Mouse (Mus musculus): ENCODE measurements around the gene Spred3. TPM values are rescaled to one million over a fixed set of nuclear protein-coding genes. Genes with fewer than 3 reads are reported as not detected.
"Not testable (repeated sequence)": the region's sequence is repeated elsewhere in the genome, so short reads cannot be mapped to it uniquely, and the experiment has no call there.

The Spred3 gene
- polyA plus RNA-seq (2015; fragmentation: Nextera tagmentation; extraction: Ambion mirVana): 2.5 and 3.3 TPM in 2 replicates

DNA sequence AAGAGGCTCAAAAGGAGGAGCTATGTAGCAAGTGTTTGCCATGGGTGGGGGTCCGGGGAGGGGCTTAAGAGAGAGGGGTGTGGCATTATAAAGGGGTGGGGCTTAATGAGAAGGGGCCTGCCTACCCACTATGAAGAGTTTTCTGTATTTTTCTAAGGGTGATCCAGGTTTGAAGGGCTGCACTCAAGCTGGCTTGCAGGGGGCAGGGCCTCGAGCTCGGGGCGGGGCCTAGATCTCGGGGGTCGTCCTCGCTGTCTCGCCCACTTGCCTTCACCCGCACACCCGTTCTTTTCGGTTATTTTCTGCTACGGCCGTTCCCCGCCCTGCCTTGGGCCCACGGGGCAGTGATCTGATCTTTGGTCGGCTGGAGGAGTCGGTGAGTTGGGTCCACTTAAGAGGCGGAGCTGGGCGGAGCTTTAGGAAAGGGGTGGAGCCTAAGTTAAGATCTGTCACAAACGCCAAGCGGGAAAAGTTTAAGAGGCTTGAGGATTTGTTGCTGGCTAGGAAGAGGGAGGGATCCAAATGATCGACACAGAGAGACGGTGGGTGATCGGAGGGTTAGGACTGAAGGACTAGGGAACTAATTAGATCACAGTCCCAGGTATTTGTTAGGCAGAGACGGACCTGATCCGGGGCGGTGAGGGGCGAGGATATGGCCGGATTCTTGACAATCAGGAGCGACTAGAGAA is at the start of gene Spred3, which contains the start of gene Ggn:
TSS of gene Spred3 (minus strand) at position 346 of the 689 bp plus-strand sequence.
TSS of gene Ggn (plus strand) at position 145 of the 689 bp plus-strand sequence.
- peaks cover 21% of the 10 kb centered on the region for H3K36me3 ChIP-seq
- WGBS: under 1% methylated on average over 30 of the region's 30 CpGs
- peak within 1 kb of the TSS; percentile 65 for H3K4me3 ChIP-seq (replicated peaks)
- peak within 1 kb of the TSS; percentile 82 for H3K27ac ChIP-seq (replicated peaks)
- no peaks in the 10 kb centered on the region for H3K9me3 ChIP-seq (replicated peaks)
- H3K4me2 ChIP-seq (replicated peaks): peak within 1 kb of the TSS; percentile 88
- peak within 1 kb of the TSS; percentile 57 for H3K9ac ChIP-seq
- peaks cover 44% of the 10 kb centered on the region for H3K4me1 ChIP-seq
- peak; percentile 56 for ATAC-seq (ENCODE audit: insufficient number of reproducible peaks, low FRiP score, low TSS enrichment, low read depth)
- peaks cover 38% of the 10 kb centered on the region for H3K27me3 ChIP-seq

DNA sequence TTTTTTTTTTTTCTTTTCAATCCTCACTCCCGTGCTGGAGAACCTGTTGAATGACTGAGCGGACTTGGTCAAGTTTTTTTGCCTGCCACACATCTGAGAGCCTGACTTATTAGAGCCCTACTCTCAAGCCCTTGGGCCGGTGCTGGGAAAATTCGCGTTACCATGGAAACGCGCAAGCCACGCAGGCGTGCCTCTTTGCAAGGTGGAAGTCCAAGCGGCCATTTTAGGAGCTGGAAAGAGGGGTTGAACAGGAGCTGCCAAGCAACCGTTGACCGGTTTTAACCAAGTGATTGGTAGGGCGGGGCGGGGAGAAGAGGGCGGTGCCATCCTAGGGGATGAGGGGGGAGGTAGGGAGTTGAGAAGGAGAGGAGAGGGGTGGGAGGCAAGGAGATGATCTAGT is 44.6 kb upstream of the Spred3 start:
- no peak overlapping the region for H3K27ac ChIP-seq (replicated peaks)
- WGBS: 49% methylated on average over 15 of the region's 15 CpGs

DNA sequence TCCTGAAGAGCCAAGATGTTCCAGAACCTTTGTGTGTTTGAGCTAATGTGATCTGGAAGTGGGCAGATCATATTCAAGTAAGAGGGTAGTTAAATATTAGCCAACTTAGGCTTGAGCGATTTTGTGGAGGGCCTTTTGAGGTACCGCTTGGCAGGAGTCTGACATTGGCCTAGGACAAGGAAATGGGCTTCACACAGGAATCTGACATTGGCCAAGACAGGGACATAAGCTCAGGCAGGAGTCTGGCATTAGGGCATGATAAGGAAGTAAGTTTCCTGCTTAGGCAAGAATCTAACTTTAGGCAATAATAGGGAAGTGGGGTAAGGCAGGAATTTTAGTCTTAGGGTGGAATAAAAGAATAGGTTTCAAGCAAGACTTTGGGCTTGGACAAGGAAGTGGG is 44.0 kb upstream of the Spred3 start:
- Histone ChIP-seq H3K27ac (replicated peaks) (no peak overlapping the region), H3K4me2 (replicated peaks) (no peak overlapping the region), H3K9ac (no peak overlapping the region), H3K27me3 (no peaks in the 10 kb centered on the region), H3K4me3 (replicated peaks) (no peak overlapping the region), H3K9me3 (replicated peaks) (no peaks in the 10 kb centered on the region), H3K36me3 (no peaks in the 10 kb centered on the region), H3K4me1 (peaks cover 18% of the 10 kb centered on the region)
- WGBS: 66% methylated on average over 2 of the region's 2 CpGs
- ATAC-seq (ENCODE audit: insufficient number of reproducible peaks, low FRiP score, low TSS enrichment, low read depth): no peak

More for the DNA sequence above, 44.6 kb upstream of the Spred3 start:
- no peaks in the 10 kb centered on the region for H3K36me3 ChIP-seq
- H3K4me2 ChIP-seq (replicated peaks): no peak overlapping the region
- H3K9ac ChIP-seq: no peak overlapping the region
- no peak for ATAC-seq (ENCODE audit: insufficient number of reproducible peaks, low FRiP score, low TSS enrichment, low read depth)
- H3K27me3 ChIP-seq: no peaks in the 10 kb centered on the region
- H3K4me1 ChIP-seq: peaks cover 18% of the 10 kb centered on the region
- H3K9me3 ChIP-seq (replicated peaks): peaks cover 4% of the 10 kb centered on the region; the same call in 1 of the 2 replicates
- H3K4me3 ChIP-seq (replicated peaks): no peak overlapping the region

DNA sequence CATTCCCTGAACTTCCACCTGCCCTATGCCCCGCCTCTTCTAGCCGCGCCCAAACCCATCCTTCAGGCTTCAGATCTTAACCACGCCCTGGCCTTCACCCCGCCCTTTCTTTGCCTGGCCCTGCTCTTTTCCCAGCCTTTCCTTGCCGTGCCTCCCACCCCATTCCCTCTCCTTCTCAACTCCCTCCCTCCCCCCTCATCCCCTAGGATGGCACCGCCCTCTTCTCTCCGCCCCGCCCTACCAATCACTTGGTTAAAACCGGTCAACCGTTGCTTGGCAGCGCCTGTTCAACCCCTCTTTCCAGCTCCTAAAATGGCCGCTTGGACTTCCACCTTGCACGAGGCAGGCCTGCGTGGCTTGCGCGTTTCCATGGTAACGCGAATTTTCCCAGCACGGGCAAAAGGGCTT is 43.5 kb upstream of the Spred3 start, which contains the start of gene Catsperg1:
TSS of gene Catsperg1 (minus strand) at position 361 of the 408 bp plus-strand sequence.
- H3K27me3 ChIP-seq: no peaks in the 10 kb centered on the region
- H3K4me1 ChIP-seq: peaks cover 18% of the 10 kb centered on the region
- H3K9ac ChIP-seq: no peak within 1 kb of the TSS
- H3K4me2 ChIP-seq (replicated peaks): peak within 1 kb of the TSS; percentile 44
- H3K9me3 ChIP-seq (replicated peaks): no peaks in the 10 kb centered on the region
- WGBS: 3% methylated on average over 20 of the region's 20 CpGs
- ATAC-seq (ENCODE audit: insufficient number of reproducible peaks, low FRiP score, low TSS enrichment, low read depth): peak; percentile 36
- no peaks in the 10 kb centered on the region for H3K36me3 ChIP-seq
- no peak within 1 kb of the TSS for H3K27ac ChIP-seq (replicated peaks)
- H3K4me3 ChIP-seq (replicated peaks): peak within 1 kb of the TSS; percentile 13; the same call in 1 of the 2 replicates

DNA sequence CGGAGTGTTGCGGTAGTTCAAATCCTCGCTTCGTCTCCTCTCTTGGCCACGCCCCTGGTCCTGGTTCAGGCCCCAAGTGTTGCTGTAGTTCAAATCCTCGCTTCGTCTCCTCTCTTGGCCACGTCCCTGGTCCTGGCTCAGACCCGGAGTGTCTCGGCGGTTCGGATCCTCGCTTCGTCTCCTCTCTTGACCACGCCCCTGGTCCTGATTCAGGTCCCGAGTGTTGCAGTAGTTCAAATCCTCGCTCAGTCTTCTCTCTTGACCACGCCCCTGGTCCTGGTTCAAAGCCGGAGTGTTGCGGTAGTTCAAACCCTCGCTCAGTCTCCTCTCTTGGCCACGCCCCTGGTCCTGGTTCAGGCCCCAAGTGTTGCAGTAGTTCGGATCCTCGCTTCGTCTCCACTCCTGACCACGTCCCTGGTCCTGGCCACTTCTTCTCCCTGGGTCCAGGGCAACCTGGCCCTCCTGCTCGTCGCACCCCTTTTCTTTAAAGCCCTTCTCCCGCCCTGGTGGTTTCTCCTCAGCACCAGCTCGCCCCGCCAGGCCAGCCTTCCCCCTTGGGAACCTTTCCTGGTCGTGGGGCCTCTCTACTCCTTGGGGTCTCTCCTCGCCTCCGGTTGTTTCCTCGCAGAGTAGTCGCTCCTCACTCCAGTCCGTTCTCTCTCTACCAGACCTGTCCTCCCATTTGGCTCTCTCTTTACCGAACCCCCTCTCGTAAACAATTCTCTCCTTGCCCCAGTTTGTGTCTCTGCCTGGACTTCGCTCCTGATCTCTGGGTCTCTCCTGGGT is 42.8 kb upstream of the Spred3 start:
- not testable (repeated sequence) for H3K27me3 ChIP-seq; H3K27ac ChIP-seq (replicated peaks); ATAC-seq (ENCODE audit: insufficient number of reproducible peaks, low FRiP score, low TSS enrichment, low read depth); H3K36me3 ChIP-seq; H3K9me3 ChIP-seq (replicated peaks); H3K9ac ChIP-seq
- H3K4me2 ChIP-seq (replicated peaks): peak overlapping the region; percentile 44
- 18% methylated on average over 40 of the region's 40 CpGs for WGBS
- peaks cover 18% of the 10 kb centered on the region for H3K4me1 ChIP-seq
- H3K4me3 ChIP-seq (replicated peaks): 0 out of 2 replicates have a peak overlapping the region, but pooled peaks have one; percentile 43

DNA sequence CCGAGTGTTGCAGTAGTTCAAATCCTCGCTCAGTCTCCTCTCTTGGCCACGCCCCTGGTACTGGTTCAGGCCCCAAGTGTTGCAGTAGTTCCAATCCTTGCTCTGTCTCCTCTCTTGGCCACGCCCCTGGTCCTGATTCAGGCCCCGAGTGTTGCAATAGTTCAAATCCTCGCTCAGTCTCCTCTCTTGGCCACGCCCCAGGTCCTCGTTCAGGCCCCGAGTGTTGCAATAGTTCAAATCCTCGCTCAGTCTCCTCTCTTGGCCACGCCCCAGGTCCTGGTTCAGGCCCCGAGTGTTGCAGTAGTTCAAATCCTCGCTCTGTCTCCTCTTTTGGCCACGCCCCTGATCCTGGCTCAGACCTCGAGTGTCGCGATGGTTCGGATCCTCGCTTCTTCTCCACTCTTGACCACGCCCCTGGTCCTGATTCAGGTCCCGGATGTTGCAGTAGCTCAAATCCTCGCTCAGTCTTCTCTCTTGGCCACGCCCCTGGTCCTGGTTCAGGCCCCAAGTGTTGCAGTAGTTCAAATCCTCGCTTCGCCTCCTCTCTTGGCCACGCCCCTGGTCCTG is 42.1 kb upstream of the Spred3 start:
- peak overlapping the region; percentile 86; the same call in 1 of the 2 replicates for H3K27ac ChIP-seq (replicated peaks)
- 21% methylated on average over 26 of the region's 26 CpGs for WGBS

DNA sequence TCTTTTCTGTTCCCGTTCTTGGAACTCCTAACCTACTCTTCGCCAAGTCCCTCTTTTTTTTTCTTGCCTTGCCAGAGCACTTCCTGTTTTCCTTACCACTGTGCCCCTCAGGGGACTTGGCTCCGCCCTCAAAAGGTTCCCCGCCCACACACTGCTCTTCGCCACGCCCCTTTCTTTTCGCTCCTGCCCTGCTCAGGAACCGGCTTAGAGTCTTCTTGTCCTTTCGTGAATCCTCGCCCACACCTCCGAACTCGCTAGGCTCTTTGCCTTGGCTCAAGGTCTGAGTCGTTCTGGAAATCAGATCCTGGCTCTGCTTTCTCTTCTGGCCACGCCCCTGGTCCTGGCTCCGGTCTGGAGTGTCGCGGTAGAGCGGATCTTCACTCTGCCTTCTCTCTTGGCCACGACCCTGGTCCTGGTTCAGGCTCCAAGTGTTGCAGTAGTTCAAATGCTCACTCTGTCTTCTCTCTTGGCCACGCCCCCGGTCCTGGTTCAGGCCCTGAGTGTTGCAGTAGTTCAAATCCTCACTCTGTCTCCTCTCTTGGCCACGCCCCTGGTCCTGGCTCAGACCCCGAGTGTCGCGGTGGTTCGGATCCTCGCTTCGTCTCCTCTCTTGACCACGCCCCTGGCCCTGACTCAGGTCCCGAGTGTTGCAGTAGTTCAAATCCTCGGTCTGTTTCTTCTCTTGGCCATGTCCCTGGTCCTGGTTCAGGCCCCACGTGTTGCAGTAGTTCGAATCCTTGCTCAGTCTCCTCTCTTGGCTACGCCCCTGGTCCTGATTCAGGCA is 41.4 kb upstream of the Spred3 start:
- peak overlapping the region; percentile 43 for H3K4me3 ChIP-seq (replicated peaks)
- H3K4me2 ChIP-seq (replicated peaks): peak overlapping the region; percentile 53
- no peaks in the 10 kb centered on the region for H3K36me3 ChIP-seq
- 4% methylated on average over 34 of the region's 34 CpGs for WGBS
- no peak overlapping the region; the same call in 1 of the 2 replicates for H3K9ac ChIP-seq
- peak overlapping the region; percentile 86 for H3K27ac ChIP-seq (replicated peaks)
- peaks cover 18% of the 10 kb centered on the region for H3K4me1 ChIP-seq
- peak; percentile 82 for ATAC-seq (ENCODE audit: insufficient number of reproducible peaks, low FRiP score, low TSS enrichment, low read depth)
- H3K9me3 ChIP-seq (replicated peaks): no peaks in the 10 kb centered on the region
- no peaks in the 10 kb centered on the region for H3K27me3 ChIP-seq

More for the DNA sequence above, 42.1 kb upstream of the Spred3 start:
- no peaks in the 10 kb centered on the region for H3K27me3 ChIP-seq
- H3K4me2 ChIP-seq (replicated peaks): peak overlapping the region; percentile 53
- no peaks in the 10 kb centered on the region for H3K9me3 ChIP-seq (replicated peaks)
- peak overlapping the region; percentile 43 for H3K4me3 ChIP-seq (replicated peaks)
- peaks cover 18% of the 10 kb centered on the region for H3K4me1 ChIP-seq
- H3K9ac ChIP-seq: no peak overlapping the region
- H3K36me3 ChIP-seq: no peaks in the 10 kb centered on the region
- ATAC-seq (ENCODE audit: insufficient number of reproducible peaks, low FRiP score, low TSS enrichment, low read depth): no peak

DNA sequence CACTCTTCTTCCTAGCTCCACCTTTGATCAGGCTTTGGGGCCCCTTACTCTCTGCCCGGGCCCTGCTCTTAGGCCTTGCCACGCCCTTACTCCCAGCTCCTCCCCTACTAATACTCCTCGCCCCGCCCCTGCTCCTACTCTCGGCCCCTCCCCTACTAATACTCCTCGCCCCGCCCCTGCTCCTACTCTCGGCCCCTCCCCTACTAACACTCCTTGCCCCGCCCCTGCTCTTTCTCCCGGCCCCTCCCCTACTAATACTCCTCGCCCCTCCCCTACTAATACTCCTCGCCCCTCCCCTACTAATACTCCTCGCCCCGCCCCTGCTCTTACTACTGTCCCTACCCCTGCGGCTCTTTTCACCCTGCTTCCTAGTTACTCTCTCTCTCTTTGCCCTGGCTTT is 40.8 kb upstream of the Spred3 start:
- peak overlapping the region; percentile 43 for H3K4me3 ChIP-seq (replicated peaks)
- H3K36me3 ChIP-seq; H3K9ac ChIP-seq; H3K27me3 ChIP-seq; H3K9me3 ChIP-seq (replicated peaks): not testable (repeated sequence)
- 20% methylated on average over 15 of the region's 15 CpGs for WGBS
- ATAC-seq (ENCODE audit: insufficient number of reproducible peaks, low FRiP score, low TSS enrichment, low read depth): peak; percentile 12; the same call in 1 of the 2 replicates
- peaks cover 18% of the 10 kb centered on the region for H3K4me1 ChIP-seq
- H3K4me2 ChIP-seq (replicated peaks): peak overlapping the region; percentile 53
- peak overlapping the region; percentile 86 for H3K27ac ChIP-seq (replicated peaks)

DNA sequence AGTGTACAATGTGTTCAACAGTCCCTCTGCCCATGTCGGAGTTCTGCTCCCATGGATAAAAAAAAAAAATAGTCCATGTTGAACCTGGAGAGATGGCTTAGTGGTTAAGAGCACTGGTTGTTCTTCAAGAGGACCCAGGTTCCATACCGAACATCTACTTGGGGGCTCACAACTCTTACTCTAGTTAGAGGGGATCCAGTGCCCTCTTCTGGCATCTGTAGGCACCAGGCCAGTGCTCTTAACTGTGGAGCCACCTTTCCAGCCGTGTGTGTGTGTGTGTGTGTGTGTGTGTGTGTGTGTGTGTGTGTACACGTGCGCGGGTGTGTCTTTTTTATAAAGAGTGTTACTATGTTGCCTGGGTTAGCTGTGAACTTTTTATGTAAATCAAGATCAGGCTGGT is 32.4 kb upstream of the Spred3 start:
- no peak overlapping the region for H3K4me2 ChIP-seq (replicated peaks)
- no peak overlapping the region for H3K4me3 ChIP-seq (replicated peaks)
- H3K27ac ChIP-seq (replicated peaks): no peak overlapping the region
- no peaks in the 10 kb centered on the region for H3K27me3 ChIP-seq
- WGBS: 77% methylated on average over 6 of the region's 6 CpGs
- no peak for ATAC-seq (ENCODE audit: insufficient number of reproducible peaks, low FRiP score, low TSS enrichment, low read depth)
- H3K9me3 ChIP-seq (replicated peaks): no peaks in the 10 kb centered on the region
- H3K36me3 ChIP-seq: no peaks in the 10 kb centered on the region
- no peaks in the 10 kb centered on the region for H3K4me1 ChIP-seq
- no peak overlapping the region for H3K9ac ChIP-seq

DNA sequence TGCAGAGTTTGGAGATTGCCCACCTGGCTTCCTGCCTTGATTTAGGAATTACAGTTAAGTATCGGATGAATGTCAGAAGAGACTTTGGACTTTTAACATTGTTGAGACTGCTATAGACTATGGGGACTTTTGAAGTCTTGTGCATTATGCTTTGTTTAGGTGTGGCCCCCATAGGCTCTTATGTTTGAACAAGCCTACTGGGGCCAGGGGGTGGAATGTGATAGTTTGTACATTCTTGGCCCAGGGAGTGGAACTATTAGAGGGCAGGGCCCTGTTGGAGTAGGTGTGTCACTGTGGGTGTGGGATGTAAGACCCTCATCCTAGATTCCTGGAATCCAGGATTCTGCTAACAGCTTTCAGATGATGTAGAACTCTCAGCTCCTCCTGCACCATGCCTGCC is 24.0 kb upstream of the Spred3 start:
- ATAC-seq (ENCODE audit: insufficient number of reproducible peaks, low FRiP score, low TSS enrichment, low read depth); H3K27me3 ChIP-seq; H3K9me3 ChIP-seq (replicated peaks); H3K9ac ChIP-seq; H3K4me2 ChIP-seq (replicated peaks); H3K4me1 ChIP-seq; H3K4me3 ChIP-seq (replicated peaks); H3K27ac ChIP-seq (replicated peaks); H3K36me3 ChIP-seq: not testable (repeated sequence)
- WGBS: 89% methylated on average over 1 of the region's 1 CpGs
